Mouse (Mus musculus): ENCODE measurements at regions not wholly inside any gene's neighbourhood (a gene's known extent, or its start where the extent isn't known, plus 50 kb on each side); places are given as distances from the start of the nearest gene placed in this dataset.

DNA sequence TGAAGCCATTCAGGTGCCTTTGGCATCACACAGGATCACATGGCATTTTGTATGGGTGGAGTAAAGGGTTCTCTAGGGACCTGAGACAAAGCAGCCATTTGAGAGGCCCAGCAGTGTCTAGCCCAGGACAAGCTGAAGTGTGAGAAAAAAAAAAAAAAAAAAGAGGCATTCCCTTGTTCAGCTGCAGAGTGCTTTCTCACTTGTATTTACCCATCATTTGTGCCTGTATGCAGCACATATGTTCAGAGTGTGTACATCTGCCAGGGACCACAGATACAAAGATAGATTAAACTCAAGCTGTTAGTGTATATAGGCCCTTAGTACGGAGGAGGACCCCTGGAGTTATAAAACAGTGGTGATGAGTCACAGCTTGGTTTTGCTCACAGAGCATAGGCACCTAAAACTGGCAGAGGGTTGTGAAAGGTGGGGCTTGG lies 159.4 kb upstream of the Arrdc4 start:
- no peak for TF ChIP-seq CTCF (IDR thresholded peaks at IDR 0.05)
- TF ChIP-seq EP300 (IDR thresholded peaks at IDR 0.05; ENCODE audit: insufficient read depth, low read depth, low read length) = no peak
- TF ChIP-seq POLR2A (IDR thresholded peaks at IDR 0.05; ENCODE audit: insufficient read depth, low read depth, low read length) = no peak
- 33% methylated on average over 1 of the region's 1 CpGs for WGBS
- no peaks in the 10 kb centered on the region for H3K36me3 ChIP-seq (ENCODE audit: control insufficient read depth, insufficient read depth, low read length)
- no peaks in the 10 kb centered on the region for H3K27me3 ChIP-seq (ENCODE audit: control insufficient read depth, insufficient read depth, low read length)
- intact Hi-C loops (cut with DNase I) = no loop called here
- no peak overlapping the region for H3K4me3 ChIP-seq
- H3K9ac ChIP-seq (ENCODE audit: low read depth, low read length) = no peak overlapping the region
- H3K79me2 ChIP-seq (replicated peaks; ENCODE audit: control insufficient read depth, insufficient read depth, low read length) = no peaks in the 10 kb centered on the region
- DNase-seq = no peak
- H3K4me1 ChIP-seq (ENCODE audit: control insufficient read depth, insufficient read depth, low read length) = no peaks in the 10 kb centered on the region
- H3K27ac ChIP-seq = no peak overlapping the region

DNA sequence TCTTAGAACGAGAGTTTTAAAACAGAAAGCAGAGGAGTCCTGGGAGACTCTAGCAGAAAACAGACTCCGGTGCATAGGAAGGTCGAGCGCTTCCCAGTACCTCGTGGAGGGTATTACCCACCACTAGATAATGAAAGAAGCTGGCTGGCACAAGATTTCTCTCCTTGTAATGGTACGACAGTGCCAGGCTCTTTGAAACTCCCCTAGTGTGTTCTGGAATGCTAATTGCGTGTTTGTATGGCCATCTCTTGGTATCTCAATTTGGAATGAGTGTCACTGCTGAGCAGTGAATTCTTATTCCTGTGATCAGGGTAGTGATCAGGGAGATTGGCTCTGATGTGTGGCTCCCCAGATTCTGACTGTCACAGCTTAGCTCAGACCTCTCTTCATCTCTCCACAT lies 158.8 kb upstream of the Arrdc4 start:
- Histone ChIP-seq H3K79me2 (replicated peaks; ENCODE audit: control insufficient read depth, insufficient read depth, low read length) (no peaks in the 10 kb centered on the region), H3K27ac (no peak overlapping the region), H3K4me3 (no peak overlapping the region), H3K9ac (ENCODE audit: low read depth, low read length) (no peak overlapping the region), H3K4me1 (ENCODE audit: control insufficient read depth, insufficient read depth, low read length) (no peaks in the 10 kb centered on the region), H3K27me3 (ENCODE audit: control insufficient read depth, insufficient read depth, low read length) (no peaks in the 10 kb centered on the region), H3K36me3 (ENCODE audit: control insufficient read depth, insufficient read depth, low read length) (no peaks in the 10 kb centered on the region)
- WGBS = 73% methylated on average over 7 of the region's 7 CpGs
- intact Hi-C loops (cut with DNase I) = no loop called here
- no peak for DNase-seq
- TF ChIP-seq EP300 (IDR thresholded peaks at IDR 0.05; ENCODE audit: insufficient read depth, low read depth, low read length) (no peak), POLR2A (IDR thresholded peaks at IDR 0.05; ENCODE audit: insufficient read depth, low read depth, low read length) (no peak), CTCF (IDR thresholded peaks at IDR 0.05) (no peak)

DNA sequence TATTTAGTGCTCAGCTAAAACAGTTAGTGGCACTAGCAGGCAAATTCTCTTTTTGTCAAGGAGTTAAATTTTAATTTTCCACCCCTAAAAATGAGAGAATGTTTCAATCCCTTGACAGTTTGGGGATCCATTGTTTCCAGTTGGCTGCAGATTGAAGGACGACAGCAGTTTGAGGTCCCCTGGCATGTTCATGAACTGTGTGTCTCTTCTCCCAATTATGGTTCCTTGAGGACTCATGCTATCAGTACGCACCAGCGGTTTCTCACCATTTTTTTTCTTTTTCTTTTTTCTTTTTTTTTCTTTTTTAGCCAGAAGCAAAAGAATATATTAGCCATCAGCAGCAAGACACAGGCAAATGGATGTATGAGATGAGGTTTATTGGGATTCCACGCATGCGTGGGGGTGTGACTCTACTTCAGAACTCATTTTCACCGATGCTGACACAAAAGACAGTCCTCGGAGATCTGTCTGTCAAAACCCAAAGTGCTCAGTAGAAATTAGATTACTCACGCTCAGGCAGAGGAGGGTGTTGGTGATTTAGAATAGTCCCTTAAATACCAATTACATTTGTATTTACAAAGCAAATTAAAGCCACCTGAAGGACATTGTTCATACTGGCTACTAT lies 157.8 kb upstream of the Arrdc4 start:
- no peak overlapping the region for H3K4me3 ChIP-seq
- no peak overlapping the region for H3K9ac ChIP-seq (ENCODE audit: low read depth, low read length)
- DNase-seq = no peak
- 82% methylated on average over 8 of the region's 8 CpGs for WGBS
- no peaks in the 10 kb centered on the region for H3K4me1 ChIP-seq (ENCODE audit: control insufficient read depth, insufficient read depth, low read length)
- TF ChIP-seq CTCF (IDR thresholded peaks at IDR 0.05) (no peak), EP300 (IDR thresholded peaks at IDR 0.05; ENCODE audit: insufficient read depth, low read depth, low read length) (no peak), POLR2A (IDR thresholded peaks at IDR 0.05; ENCODE audit: insufficient read depth, low read depth, low read length) (no peak)
- intact Hi-C loops (cut with DNase I) = no loop called here
- no peaks in the 10 kb centered on the region for H3K36me3 ChIP-seq (ENCODE audit: control insufficient read depth, insufficient read depth, low read length)
- no peaks in the 10 kb centered on the region for H3K79me2 ChIP-seq (replicated peaks; ENCODE audit: control insufficient read depth, insufficient read depth, low read length)
- no peaks in the 10 kb centered on the region for H3K27me3 ChIP-seq (ENCODE audit: control insufficient read depth, insufficient read depth, low read length)
- no peak overlapping the region for H3K27ac ChIP-seq

DNA sequence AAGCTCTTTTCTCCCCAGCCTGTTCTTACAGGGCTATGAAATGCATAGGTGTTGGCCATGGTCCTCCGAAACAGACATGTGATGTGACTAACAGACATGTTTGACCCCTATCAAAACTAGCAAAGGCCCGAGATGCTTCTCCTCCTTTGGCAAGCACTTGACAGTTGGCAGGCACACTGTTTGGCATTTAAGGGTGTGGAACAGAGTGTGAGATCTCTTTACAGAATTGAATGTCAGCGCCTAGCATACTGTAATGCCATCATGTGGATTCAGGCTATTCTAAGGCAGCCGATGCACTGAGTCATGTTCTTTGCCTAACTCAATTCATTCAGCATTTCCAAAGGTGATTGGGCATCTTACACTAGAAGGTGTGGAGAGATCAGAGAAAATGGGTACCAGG lies 156.8 kb upstream of the Arrdc4 start:
- WGBS = 70% methylated on average over 4 of the region's 4 CpGs
- H3K9ac ChIP-seq (ENCODE audit: low read depth, low read length) = no peak overlapping the region

DNA sequence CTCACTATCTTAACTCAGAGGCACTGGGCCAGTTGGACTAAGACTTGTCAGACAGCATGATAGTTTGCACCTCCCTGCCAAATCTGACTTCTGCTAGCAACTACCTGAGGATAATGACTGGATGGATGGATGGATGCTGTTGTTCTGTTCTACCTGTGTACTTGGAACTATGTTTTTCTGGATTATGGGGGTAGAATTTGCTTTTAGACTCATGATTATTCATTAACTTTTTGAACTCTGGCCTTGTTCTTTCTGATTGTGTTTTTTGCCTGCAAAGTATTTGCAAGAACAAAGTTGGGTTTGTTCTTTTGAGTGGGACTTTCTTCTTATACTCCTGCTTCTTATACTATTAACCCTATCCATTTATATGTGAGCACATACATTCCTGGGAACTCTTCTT lies 137.1 kb upstream of the Arrdc4 start:
- TF ChIP-seq POLR2A (IDR thresholded peaks at IDR 0.05; ENCODE audit: insufficient read depth, low read depth, low read length) (no peak), CTCF (IDR thresholded peaks at IDR 0.05) (no peak), EP300 (IDR thresholded peaks at IDR 0.05; ENCODE audit: insufficient read depth, low read depth, low read length) (no peak)
- no peak for DNase-seq
- H3K79me2 ChIP-seq (replicated peaks; ENCODE audit: control insufficient read depth, insufficient read depth, low read length) = no peaks in the 10 kb centered on the region
- intact Hi-C loops (cut with DNase I) = no loop called here
- no peak overlapping the region for H3K27ac ChIP-seq
- no peak overlapping the region for H3K9ac ChIP-seq (ENCODE audit: low read depth, low read length)
- H3K4me1 ChIP-seq (ENCODE audit: control insufficient read depth, insufficient read depth, low read length) = no peaks in the 10 kb centered on the region
- H3K4me3 ChIP-seq = no peak overlapping the region
- no peaks in the 10 kb centered on the region for H3K36me3 ChIP-seq (ENCODE audit: control insufficient read depth, insufficient read depth, low read length)
- no peaks in the 10 kb centered on the region for H3K27me3 ChIP-seq (ENCODE audit: control insufficient read depth, insufficient read depth, low read length)

More for the DNA sequence above, 156.8 kb upstream of the Arrdc4 start:
- Histone ChIP-seq H3K36me3 (ENCODE audit: control insufficient read depth, insufficient read depth, low read length) (no peaks in the 10 kb centered on the region), H3K79me2 (replicated peaks; ENCODE audit: control insufficient read depth, insufficient read depth, low read length) (no peaks in the 10 kb centered on the region), H3K4me1 (ENCODE audit: control insufficient read depth, insufficient read depth, low read length) (no peaks in the 10 kb centered on the region), H3K27me3 (ENCODE audit: control insufficient read depth, insufficient read depth, low read length) (no peaks in the 10 kb centered on the region), H3K27ac (no peak overlapping the region), H3K4me3 (no peak overlapping the region)
- intact Hi-C loops (cut with DNase I) = no loop called here
- DNase-seq = no peak
- TF ChIP-seq EP300 (IDR thresholded peaks at IDR 0.05; ENCODE audit: insufficient read depth, low read depth, low read length) (no peak), POLR2A (IDR thresholded peaks at IDR 0.05; ENCODE audit: insufficient read depth, low read depth, low read length) (no peak), CTCF (IDR thresholded peaks at IDR 0.05) (no peak)

DNA sequence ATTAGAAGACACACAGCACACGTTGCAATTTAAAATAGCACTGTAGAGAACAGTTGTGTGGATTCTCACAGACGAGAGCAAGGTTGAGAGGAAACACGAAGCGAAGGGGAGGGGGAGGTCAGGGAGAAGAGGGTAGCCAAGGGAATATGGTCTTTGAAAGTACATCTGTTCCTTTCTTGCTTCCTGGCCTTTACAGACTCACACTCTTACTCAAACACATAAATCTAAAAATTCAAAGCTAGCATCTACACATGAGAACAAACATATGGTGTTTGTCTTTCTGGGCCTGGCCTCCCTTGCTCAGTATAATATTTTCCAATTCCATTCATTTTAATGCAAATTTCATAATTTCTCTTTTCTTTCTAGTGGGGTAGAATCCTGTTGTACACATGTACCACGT lies 124.0 kb upstream of the Arrdc4 start:
- no peaks in the 10 kb centered on the region for H3K27me3 ChIP-seq (ENCODE audit: control insufficient read depth, insufficient read depth, low read length)
- no peak overlapping the region for H3K4me3 ChIP-seq
- TF ChIP-seq EP300 (IDR thresholded peaks at IDR 0.05; ENCODE audit: insufficient read depth, low read depth, low read length) = no peak
- no peak for TF ChIP-seq POLR2A (IDR thresholded peaks at IDR 0.05; ENCODE audit: insufficient read depth, low read depth, low read length)
- no peak for TF ChIP-seq CTCF (IDR thresholded peaks at IDR 0.05)
- H3K9ac ChIP-seq (ENCODE audit: low read depth, low read length) = no peak overlapping the region
- no peak for DNase-seq
- H3K79me2 ChIP-seq (replicated peaks; ENCODE audit: control insufficient read depth, insufficient read depth, low read length) = no peaks in the 10 kb centered on the region
- intact Hi-C loops (cut with DNase I) = no loop called here
- H3K27ac ChIP-seq = no peak overlapping the region
- WGBS = 58% methylated on average over 5 of the region's 5 CpGs
- no peaks in the 10 kb centered on the region for H3K36me3 ChIP-seq (ENCODE audit: control insufficient read depth, insufficient read depth, low read length)
- no peaks in the 10 kb centered on the region for H3K4me1 ChIP-seq (ENCODE audit: control insufficient read depth, insufficient read depth, low read length)

All from heart, adult 2 months (tissue).